25 mouse cellular contexts compared by ENCODE assay signal in genomic region chr1:72600778-72601177, GRCm38 (mm10). TPM values are rescaled to one million over a fixed set of nuclear protein-coding genes. Genes with fewer than 3 reads are reported as not detected.
DNase-seq lines count a peak whose midpoint lies in the region; ATAC-seq and TF ChIP-seq lines count a peak whose summit lies in the region.
"Had no signal": no experiment of that assay in that cellular context is flagged by ENCODE, and none has a peak within 500 bp of the region (broad histone marks: within the 10 kb centered on the region; RNA-seq: fewer than 3 reads in every experiment).

No protein-coding gene starts in this region.

- no peak for TF ChIP-seq CTCF in cerebellum, adult 2 months (IDR thresholded peaks at IDR 0.05; ENCODE audit: borderline replicate concordance, insufficient read depth, low read depth, low read length)

- WGBS in cerebellum, adult 2 months = 40% methylated on average over 5 of the region's 5 CpGs
- 90% methylated on average over 5 of the region's 5 CpGs for WGBS in heart, embryonic 12.5 days
- 80% methylated on average over 5 of the region's 5 CpGs for WGBS in kidney, embryonic 16.5 days

- H3ac ChIP-seq in myocyte (ENCODE audit: control insufficient read depth, insufficient read length) = no peak overlapping the region

- no peak overlapping the region for H3K4me2 ChIP-seq in heart, embryonic 12.5 days
- H3K4me2 ChIP-seq in kidney, embryonic 16.5 days (replicated peaks; ENCODE audit: low read depth, low read length) = no peak overlapping the region
- peak overlapping the region; percentile 36 for H3K4me2 ChIP-seq in myocyte (ENCODE audit: low read depth)
- H3K4me2 ChIP-seq: hindbrain, embryonic 15.5 days; midbrain, embryonic 12.5 days had no signal

- peaks cover 8% of the 10 kb centered on the region; the same call in 1 of the 2 replicates for H3K4me1 ChIP-seq in cerebellum, adult 2 months (ENCODE audit: control insufficient read depth, insufficient read depth, low read length)
- H3K4me1 ChIP-seq in heart, embryonic 12.5 days (replicated peaks) = peaks cover 33% of the 10 kb centered on the region
- peaks cover 14% of the 10 kb centered on the region for H3K4me1 ChIP-seq in kidney, embryonic 16.5 days (ENCODE audit: insufficient read depth, low read length)
- H3K4me1 ChIP-seq: midbrain, embryonic 12.5 days had no signal

- no peak overlapping the region for H3K4me3 ChIP-seq in cerebellum, adult 2 months (replicated peaks; ENCODE audit: insufficient read depth, low read depth, low read length)
- no peak overlapping the region for H3K4me3 ChIP-seq in heart, embryonic 12.5 days
- H3K4me3 ChIP-seq in kidney, embryonic 16.5 days (ENCODE audit: low read length) = no peak overlapping the region
- H3K4me3 ChIP-seq in myocyte = no peak overlapping the region
- H3K4me3 ChIP-seq: hindbrain, embryonic 15.5 days; layer of hippocampus, adult 2 months; midbrain, embryonic 12.5 days had no signal

- H3K27me3 ChIP-seq in cerebellum, adult 2 months (ENCODE audit: control insufficient read depth, insufficient read depth, low read length) = no peaks in the 10 kb centered on the region
- H3K27me3 ChIP-seq in heart, embryonic 12.5 days (replicated peaks) = no peaks in the 10 kb centered on the region
- no peaks in the 10 kb centered on the region for H3K27me3 ChIP-seq in kidney, embryonic 16.5 days (ENCODE audit: insufficient read depth, low read length)
- no peaks in the 10 kb centered on the region for H3K27me3 ChIP-seq in myocyte (ENCODE audit: control insufficient read depth, insufficient read depth, insufficient read length)
- H3K27me3 ChIP-seq: CH12.LX; hindbrain, embryonic 15.5 days; midbrain, embryonic 12.5 days had no signal

- H3K9me3 ChIP-seq in heart, embryonic 12.5 days (replicated peaks) = no peaks in the 10 kb centered on the region
- no peaks in the 10 kb centered on the region for H3K9me3 ChIP-seq in kidney, embryonic 16.5 days (ENCODE audit: low read length)
- H3K9me3 ChIP-seq: hindbrain, embryonic 15.5 days; midbrain, embryonic 12.5 days had no signal

- H3K27ac ChIP-seq in cerebellum, adult 2 months (ENCODE audit: insufficient read depth, low read length) = no peak overlapping the region
- no peak overlapping the region for H3K27ac ChIP-seq in heart, embryonic 12.5 days (ENCODE audit: poor library complexity, severe bottlenecking)
- no peak overlapping the region for H3K27ac ChIP-seq in kidney, embryonic 16.5 days (ENCODE audit: low read length)
- H3K27ac ChIP-seq: hindbrain, embryonic 15.5 days; layer of hippocampus, adult 2 months; midbrain, embryonic 12.5 days had no signal

- peak; percentile 41 to 51 for DNase-seq in cerebellum, postnatal 10 days
- DNase-seq in cerebellum, adult 2 months = no peak
- peak; percentile 39 to 55 for DNase-seq in heart, adult 18-20 months
- DNase-seq in kidney, postnatal 25 days = no peak
- no peak for DNase-seq in right cerebral cortex, postnatal 14 days
- DNase-seq: adrenal gland, postnatal 14 days; cerebellum, adult 11 months; cerebellum, postnatal 25 days; embryo, embryonic 11 days; kidney, postnatal 10 days; layer of hippocampus, postnatal 36 days; left cerebral cortex, postnatal 4 days; liver; liver, postnatal 0 days; lung, postnatal 10 days; spleen, adult 18-20 months; thymus, postnatal 36 days had no signal

- H3K9ac ChIP-seq in heart, embryonic 12.5 days = no peak overlapping the region
- H3K9ac ChIP-seq in kidney, embryonic 16.5 days (replicated peaks; ENCODE audit: low read length) = no peak overlapping the region
- H3K9ac ChIP-seq: hindbrain, embryonic 15.5 days; liver, postnatal 0 days; midbrain, embryonic 12.5 days had no signal

- no peaks in the 10 kb centered on the region for H3K79me2 ChIP-seq in myocyte (ENCODE audit: control insufficient read depth, insufficient read depth)

- TF ChIP-seq POLR2A in cerebellum, adult 2 months (IDR thresholded peaks at IDR 0.05; ENCODE audit: borderline replicate concordance, insufficient read depth, low read length) = no peak
- no peak for TF ChIP-seq POLR2A in myocyte (IDR thresholded peaks at IDR 0.05; ENCODE audit: insufficient read length, low read depth)

- no peak for ATAC-seq in heart, embryonic 12.5 days (ENCODE audit: insufficient number of reproducible peaks, low FRiP score)
- peak; percentile 49; the same call in 1 of the 2 replicates for ATAC-seq in kidney, embryonic 16.5 days (ENCODE audit: low FRiP score, low TSS enrichment)
- ATAC-seq: intestine, postnatal 0 days; liver, postnatal 0 days had no signal

- H3K36me3 ChIP-seq in heart, embryonic 12.5 days = peaks cover 51% of the 10 kb centered on the region
- H3K36me3 ChIP-seq in kidney, embryonic 16.5 days (ENCODE audit: insufficient read depth, low read length) = peaks cover 25% of the 10 kb centered on the region
- peaks cover 8% of the 10 kb centered on the region for H3K36me3 ChIP-seq in myocyte (ENCODE audit: control insufficient read depth, insufficient read depth)

TF ChIP-seq in myocyte, 11 proteins besides CTCF, POLR2A, EP300 and RAD21:
- TF ChIP-seq POLR2AphosphoS2 (IDR thresholded peaks at IDR 0.05; ENCODE audit: insufficient read length, low read depth) (no peak), CEBPB (IDR thresholded peaks at IDR 0.05; ENCODE audit: insufficient read depth, poor library complexity, severe bottlenecking) (no peak), MYOG (IDR thresholded peaks at IDR 0.05; ENCODE audit: control insufficient read depth in 1 of 3, insufficient read depth in 1 of 3, insufficient read length in 2 of 3, low read depth in 2 of 3) (peak in 1 of 3 experiments; percentile 71), MYOD1 (IDR thresholded peaks at IDR 0.05; ENCODE audit: control insufficient read depth in 1 of 3, insufficient read length in 2 of 3, low read depth in 2 of 3) (peak in 1 of 3 experiments; percentile 45), TCF12 (IDR thresholded peaks at IDR 0.05; ENCODE audit: insufficient read depth, poor library complexity, severe bottlenecking) (peak; percentile 11), MAX (IDR thresholded peaks at IDR 0.05; ENCODE audit: low read depth) (no peak), SRF (IDR thresholded peaks at IDR 0.05; ENCODE audit: control insufficient read depth, insufficient read length, low read depth) (no peak), TCF3 (IDR thresholded peaks at IDR 0.05; ENCODE audit: insufficient read length, low read depth) (no peak), REST (IDR thresholded peaks at IDR 0.05; ENCODE audit: insufficient read depth, insufficient read length) (no peak), E2F4 (IDR thresholded peaks at IDR 0.05; ENCODE audit: insufficient read depth) (no peak), USF1 (IDR thresholded peaks at IDR 0.05; ENCODE audit: low read depth) (no peak)

RNA-seq across cellular contexts. Expression of gene Smarcal1, which starts 17.7 kb away (rescaled TPM):
- polyA plus RNA-seq in cerebellum, adult 2 months (2012; rRNA removed) = 46.9 and 47.7 TPM in 2 replicates
- 10 to 100 TPM; 27.0 to 29.3 TPM for total RNA-seq in heart, adult 18-20 months (2021)
- 18.5 and 18.7 TPM in 2 replicates for polyA plus RNA-seq in heart, embryonic 12.5 days (2016; fragmentation: Nextera tagmentation; extraction: Ambion mirVana)
- polyA plus RNA-seq in kidney, embryonic 16.5 days (2015; fragmentation: Nextera tagmentation; extraction: Ambion mirVana) = 26.2 and 27.5 TPM in 2 replicates
- polyA plus RNA-seq in myocyte (2012; fragmentation: generic; extraction: Trizol) = 19.1 TPM

Comparison
In these comparisons a context has a peak if more than half of its experiments do, and no peak if none do; other contexts are left out.
1. DNase-seq: peak in cerebellum, postnatal 10 days (2 of 2) and heart, adult 18-20 months (2 of 2); none in cerebellum, adult 2 months (0 of 2), kidney, postnatal 25 days (0 of 2) and right cerebral cortex, postnatal 14 days (single experiment).